Mouse (Mus musculus): Measurements from ENCODE around the gene Fmo1. TPM values are rescaled to one million over a fixed set of nuclear protein-coding genes. Genes with fewer than 3 reads are reported as not detected.
A peak's percentile ranks its signal among the peaks of the same experiment; 100 is the strongest.

The Fmo1 gene
- polyA plus RNA-seq, 1 experiment from 2014 or later, result 22.3 TPM

DNA sequence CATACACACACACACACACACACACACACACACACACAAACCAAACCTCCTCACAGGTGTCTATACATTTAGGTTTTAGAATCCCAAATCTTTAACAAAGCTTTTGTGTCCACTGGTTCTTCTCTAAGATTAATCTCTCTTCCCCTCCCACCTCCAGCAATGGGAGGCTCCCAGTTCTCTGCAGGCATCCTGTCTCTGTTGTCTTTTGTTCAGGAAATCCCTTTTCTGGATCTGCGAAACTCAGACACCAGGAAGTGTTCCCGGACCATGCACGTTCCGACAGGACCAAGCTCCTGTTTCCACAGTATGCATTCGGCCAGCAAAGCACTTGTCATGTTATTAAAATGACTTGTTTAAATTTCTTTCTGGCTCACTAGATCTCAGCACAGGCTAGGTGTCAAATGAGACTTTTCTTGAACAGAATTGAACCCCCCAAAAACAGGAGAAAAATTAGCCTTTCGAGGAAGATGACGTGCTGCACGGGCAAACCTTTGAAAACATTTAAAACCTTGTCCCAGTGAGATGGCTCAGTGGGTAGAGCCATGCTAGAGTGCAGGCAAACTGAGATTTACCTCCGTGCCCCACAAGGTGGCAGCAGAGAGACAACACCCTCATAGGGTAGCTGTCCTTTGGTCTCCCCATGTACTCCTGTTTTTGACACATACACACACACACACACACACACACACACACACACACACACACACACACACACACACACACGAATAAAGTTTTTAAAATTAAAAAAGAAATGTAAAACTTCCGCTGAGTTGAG, 13.4 kb upstream of the Fmo1 start:
- Histone ChIP-seq H3K27ac (no peak overlapping the region), H3K4me3 (no peak overlapping the region), H3K36me3 (no peaks in the 10 kb centered on the region), H3K27me3 (no peaks in the 10 kb centered on the region), H3K4me1 (replicated peaks) (no peaks in the 10 kb centered on the region), H3K9ac (no peak overlapping the region), H3K4me2 (no peak overlapping the region), H3K9me3 (no peaks in the 10 kb centered on the region)
- WGBS, result 64% methylated on average over 11 of the region's 11 CpGs
- no peak for ATAC-seq (ENCODE audit: low FRiP score)

GRCm38 (mm10) chr1:162875091-162875490, 8.7 kb upstream of the Fmo1 start:
- H3K4me1 ChIP-seq (replicated peaks), result 0 out of 2 replicates have a peak, but pooled peaks cover 2% of the 10 kb centered on the region
- H3K9ac ChIP-seq, result no peak overlapping the region
- no peaks in the 10 kb centered on the region for H3K27me3 ChIP-seq
- no peak overlapping the region for H3K27ac ChIP-seq
- no peak overlapping the region for H3K4me3 ChIP-seq
- H3K4me2 ChIP-seq, result no peak overlapping the region
- no peaks in the 10 kb centered on the region for H3K9me3 ChIP-seq
- WGBS, result 80% methylated on average over 3 of the region's 3 CpGs
- no peaks in the 10 kb centered on the region for H3K36me3 ChIP-seq
- no peak for ATAC-seq (ENCODE audit: low FRiP score)

DNA sequence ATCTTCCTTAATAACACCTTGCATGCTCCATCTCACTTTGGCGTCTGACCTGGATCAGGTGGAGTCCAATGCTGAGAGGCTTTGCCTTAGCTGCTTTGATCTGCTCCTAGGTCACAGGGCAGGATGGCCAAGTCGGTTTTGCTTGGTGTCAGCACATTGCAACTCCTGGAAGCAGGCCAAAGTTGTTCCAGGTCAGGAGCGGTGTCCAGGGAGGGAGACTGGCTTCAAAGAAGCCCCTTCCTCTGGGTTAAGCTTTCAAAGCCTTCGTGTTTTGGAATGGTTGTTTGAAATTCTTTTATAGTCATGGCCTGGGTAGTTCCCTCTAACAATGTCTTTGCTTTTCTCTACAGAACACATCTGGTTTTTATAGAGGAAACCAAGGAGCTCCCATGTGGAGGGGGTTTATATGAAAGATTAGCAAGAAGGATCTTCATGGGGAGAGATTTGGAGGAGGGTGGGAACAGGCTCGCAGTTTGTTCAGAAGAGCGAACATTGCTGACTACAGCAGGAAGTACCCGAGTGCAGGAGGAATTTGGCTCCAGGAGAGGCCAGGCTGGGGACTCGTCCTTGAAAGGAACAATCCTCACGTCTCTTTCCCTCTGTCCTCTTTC, 5.4 kb upstream of the Fmo1 start:
- Histone ChIP-seq H3K4me3 (no peak overlapping the region), H3K9me3 (peaks cover 4% of the 10 kb centered on the region; the same call in 1 of the 2 replicates), H3K36me3 (no peaks in the 10 kb centered on the region), H3K4me1 (replicated peaks) (0 out of 2 replicates have a peak, but pooled peaks cover 2% of the 10 kb centered on the region), H3K9ac (no peak overlapping the region), H3K4me2 (no peak overlapping the region), H3K27ac (no peak overlapping the region), H3K27me3 (no peaks in the 10 kb centered on the region)
- ATAC-seq (ENCODE audit: low FRiP score), result no peak
- 69% methylated on average over 9 of the region's 9 CpGs for WGBS

DNA sequence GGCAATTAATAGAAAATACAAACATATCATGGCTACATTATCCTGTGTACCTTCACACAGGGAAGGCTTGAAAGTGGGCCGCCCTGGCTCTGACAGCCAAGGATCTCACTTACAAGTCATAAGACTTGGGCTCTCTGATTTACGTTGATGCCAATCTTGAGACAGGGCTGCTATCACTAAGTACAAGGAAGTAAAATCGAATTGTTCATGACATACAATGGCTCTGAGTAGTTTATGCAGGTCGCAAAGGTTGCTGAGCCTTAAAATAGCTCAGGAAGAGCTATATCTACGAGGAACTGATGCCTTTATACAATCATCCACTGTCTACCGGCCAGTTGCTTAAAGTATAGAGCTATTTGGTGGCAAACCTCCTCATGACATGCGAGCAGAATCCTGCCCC, 4.6 kb upstream of the Fmo1 start:
- Histone ChIP-seq H3K27me3 (no peaks in the 10 kb centered on the region), H3K27ac (no peak overlapping the region), H3K9ac (no peak overlapping the region), H3K9me3 (peaks cover 4% of the 10 kb centered on the region; the same call in 1 of the 2 replicates), H3K4me3 (no peak overlapping the region), H3K36me3 (no peaks in the 10 kb centered on the region), H3K4me1 (replicated peaks) (0 out of 2 replicates have a peak, but pooled peaks cover 2% of the 10 kb centered on the region), H3K4me2 (no peak overlapping the region)
- ATAC-seq (ENCODE audit: low FRiP score), result no peak
- 85% methylated on average over 7 of the region's 7 CpGs for WGBS

DNA sequence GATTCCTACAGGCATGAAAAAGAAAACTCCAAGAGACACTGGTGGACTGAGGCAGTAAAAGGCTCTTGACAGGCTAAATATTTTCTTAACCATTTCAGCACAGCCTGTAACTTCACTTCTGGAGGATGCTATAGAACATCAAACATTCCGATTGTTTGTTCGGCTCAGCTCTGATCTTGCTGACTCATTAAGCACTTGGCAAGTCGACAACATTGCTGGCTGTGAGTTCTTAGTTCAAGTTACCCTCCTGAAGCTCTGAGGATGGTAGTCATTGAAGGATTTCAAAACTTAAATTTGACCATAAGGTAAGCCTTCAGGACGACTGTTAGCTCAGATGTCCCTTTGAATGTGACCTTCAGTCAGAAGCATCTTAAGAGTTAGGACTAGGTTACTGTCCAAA, 986 bp upstream of the Fmo1 start:
- H3K4me1 ChIP-seq (replicated peaks), result 0 out of 2 replicates have a peak, but pooled peaks cover 2% of the 10 kb centered on the region
- no peaks in the 10 kb centered on the region for H3K36me3 ChIP-seq
- no peak overlapping the region for H3K4me3 ChIP-seq
- no peak for ATAC-seq (ENCODE audit: low FRiP score)
- H3K9ac ChIP-seq, result no peak overlapping the region
- no peaks in the 10 kb centered on the region for H3K27me3 ChIP-seq
- H3K9me3 ChIP-seq, result peaks cover 4% of the 10 kb centered on the region; the same call in 1 of the 2 replicates
- no peak overlapping the region for H3K4me2 ChIP-seq
- WGBS, result 86% methylated on average over 4 of the region's 4 CpGs
- H3K27ac ChIP-seq, result no peak overlapping the region

DNA sequence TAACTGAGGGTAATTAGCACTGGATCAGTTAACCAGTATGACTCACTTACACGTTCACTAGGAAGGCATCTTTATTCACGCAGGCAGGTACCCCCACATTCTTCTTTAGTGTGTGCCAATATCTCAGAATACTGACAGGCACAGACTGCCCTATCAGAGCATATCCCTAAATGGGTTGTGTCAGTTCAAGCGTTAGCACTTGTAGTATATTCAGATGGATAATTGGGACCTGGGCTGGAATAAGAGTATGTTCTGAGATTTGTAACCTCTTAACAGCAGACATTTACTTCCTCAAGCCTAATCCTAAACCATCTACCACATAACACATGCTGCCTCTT, 948 bp downstream of the Fmo1 start:
- H3K36me3 ChIP-seq, result no peaks in the 10 kb centered on the region
- H3K27ac ChIP-seq, result no peak overlapping the region
- H3K27me3 ChIP-seq, result no peaks in the 10 kb centered on the region
- peaks cover 2% of the 10 kb centered on the region; the same call in 1 of the 2 replicates for H3K4me1 ChIP-seq (replicated peaks)
- H3K9me3 ChIP-seq, result peaks cover 4% of the 10 kb centered on the region; the same call in 1 of the 2 replicates
- H3K9ac ChIP-seq, result no peak overlapping the region
- WGBS, result 80% methylated on average over 3 of the region's 3 CpGs
- no peak overlapping the region for H3K4me2 ChIP-seq
- no peak for ATAC-seq (ENCODE audit: low FRiP score)
- H3K4me3 ChIP-seq, result no peak overlapping the region

GRCm38 (mm10) chr1:162864816-162865492, 1.5 kb downstream of the Fmo1 start:
- Histone ChIP-seq H3K4me1 (replicated peaks) (peaks cover 2% of the 10 kb centered on the region), H3K4me2 (no peak overlapping the region), H3K27me3 (no peaks in the 10 kb centered on the region), H3K9ac (no peak overlapping the region), H3K9me3 (peaks cover 4% of the 10 kb centered on the region; the same call in 1 of the 2 replicates), H3K4me3 (no peak overlapping the region), H3K36me3 (no peaks in the 10 kb centered on the region), H3K27ac (no peak overlapping the region)
- ATAC-seq (ENCODE audit: low FRiP score), result no peak
- 87% methylated on average over 8 of the region's 8 CpGs for WGBS

DNA sequence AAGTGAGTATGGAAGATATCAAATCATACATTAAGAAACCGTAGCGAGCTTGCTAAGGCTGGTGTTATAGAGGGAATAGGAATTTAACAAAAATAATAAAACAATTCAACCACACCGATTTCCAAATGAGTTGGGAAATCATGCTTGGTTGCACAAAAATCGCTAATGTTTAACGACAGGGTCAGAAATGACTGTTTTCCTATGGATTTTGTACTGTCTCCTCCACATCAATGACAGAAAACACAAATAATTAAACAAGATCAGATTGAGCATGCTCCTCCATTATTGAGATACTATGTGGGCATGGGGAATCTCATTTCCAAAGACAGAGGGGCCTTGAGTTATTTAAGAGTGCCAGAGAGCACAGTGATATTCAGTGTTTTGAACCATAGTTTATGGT, 2.1 kb downstream of the Fmo1 start:
- H3K27me3 ChIP-seq, result no peaks in the 10 kb centered on the region
- H3K9me3 ChIP-seq, result peaks cover 4% of the 10 kb centered on the region; the same call in 1 of the 2 replicates
- H3K4me2 ChIP-seq, result no peak overlapping the region
- no peaks in the 10 kb centered on the region for H3K36me3 ChIP-seq
- no peak overlapping the region for H3K27ac ChIP-seq
- ATAC-seq (ENCODE audit: low FRiP score), result no peak
- H3K4me1 ChIP-seq (replicated peaks), result peaks cover 5% of the 10 kb centered on the region
- no peak overlapping the region for H3K9ac ChIP-seq
- H3K4me3 ChIP-seq, result no peak overlapping the region
- 95% methylated on average over 5 of the region's 5 CpGs for WGBS

- H3K27ac ChIP-seq, result no peak overlapping the region
- ATAC-seq (ENCODE audit: low FRiP score), result no peak
- peaks cover 4% of the 10 kb centered on the region; the same call in 1 of the 2 replicates for H3K9me3 ChIP-seq
- peaks cover 12% of the 10 kb centered on the region for H3K4me1 ChIP-seq (replicated peaks)
- H3K9ac ChIP-seq, result no peak overlapping the region
- no peaks in the 10 kb centered on the region for H3K27me3 ChIP-seq
- 93% methylated on average over 3 of the region's 3 CpGs for WGBS
- H3K4me3 ChIP-seq, result no peak overlapping the region
- H3K36me3 ChIP-seq, result no peaks in the 10 kb centered on the region
- no peak overlapping the region for H3K4me2 ChIP-seq
Observed at GRCm38 (mm10) chr1:162863579-162863978, 2.8 kb downstream of the Fmo1 start.

- Histone ChIP-seq H3K27ac (no peak overlapping the region), H3K4me3 (no peak overlapping the region), H3K27me3 (no peaks in the 10 kb centered on the region), H3K9ac (no peak overlapping the region), H3K4me1 (replicated peaks) (peaks cover 12% of the 10 kb centered on the region), H3K4me2 (no peak overlapping the region), H3K9me3 (no peaks in the 10 kb centered on the region), H3K36me3 (no peaks in the 10 kb centered on the region)
- no peak for ATAC-seq (ENCODE audit: low FRiP score)
- WGBS, result 12% methylated on average over 1 of the region's 1 CpGs
Observed at GRCm38 (mm10) chr1:162862328-162862727, 4.1 kb downstream of the Fmo1 start.

GRCm38 (mm10) chr1:162859996-162860605, 6.3 kb downstream of the Fmo1 start:
- peak overlapping the region; percentile 70; the same call in 1 of the 2 replicates for H3K27ac ChIP-seq
- 73% methylated on average over 9 of the region's 9 CpGs for WGBS
- no peaks in the 10 kb centered on the region for H3K36me3 ChIP-seq

DNA sequence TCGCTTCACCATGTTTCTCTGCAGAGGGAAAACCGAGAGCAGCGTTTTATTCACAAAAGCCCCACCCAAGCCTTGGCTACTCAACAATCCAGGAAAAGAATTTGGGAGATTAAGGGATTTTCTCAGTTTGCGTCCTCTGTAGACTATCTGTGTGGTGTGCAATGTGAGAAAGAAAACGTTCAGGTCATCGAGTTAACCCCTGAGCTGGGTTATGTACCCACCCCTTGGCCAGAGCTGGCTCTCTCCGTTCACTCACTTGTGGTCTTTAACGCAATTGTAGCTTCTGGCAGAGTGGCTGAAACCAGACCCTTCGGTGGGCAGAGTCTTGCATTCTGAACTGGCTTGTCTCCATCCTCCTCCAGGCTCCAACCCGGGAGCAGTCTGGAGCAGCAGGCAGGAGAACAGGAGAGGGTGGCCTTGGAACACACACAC, 6.8 kb downstream of the Fmo1 start:
- Histone ChIP-seq H3K36me3 (no peaks in the 10 kb centered on the region), H3K27me3 (no peaks in the 10 kb centered on the region), H3K9ac (no peak overlapping the region), H3K27ac (peak overlapping the region; percentile 70), H3K9me3 (no peaks in the 10 kb centered on the region), H3K4me1 (replicated peaks) (peaks cover 12% of the 10 kb centered on the region), H3K4me2 (peak overlapping the region; percentile 41), H3K4me3 (no peak overlapping the region)
- 67% methylated on average over 10 of the region's 10 CpGs for WGBS
- peak; percentile 54; the same call in 1 of the 2 replicates for ATAC-seq (ENCODE audit: low FRiP score)

More at GRCm38 (mm10) chr1:162859996-162860605, 6.3 kb downstream of the Fmo1 start:
- H3K9me3 ChIP-seq, result no peaks in the 10 kb centered on the region
- peaks cover 12% of the 10 kb centered on the region for H3K4me1 ChIP-seq (replicated peaks)
- no peak overlapping the region for H3K9ac ChIP-seq
- no peak overlapping the region for H3K4me3 ChIP-seq
- peak; percentile 46; the same call in 1 of the 2 replicates for ATAC-seq (ENCODE audit: low FRiP score)
- no peaks in the 10 kb centered on the region for H3K27me3 ChIP-seq
- H3K4me2 ChIP-seq, result no peak overlapping the region

Measured in hindbrain, embryonic 13.5 days (tissue).